Mouse (Mus musculus): ENCODE measurements at regions not wholly inside any gene's neighbourhood (a gene's known extent, or its start where the extent isn't known, plus 50 kb on each side); places are given as distances from the start of the nearest gene placed in this dataset.

- no peak for DNase-seq (ENCODE audit: low read depth, low spot score)
Observed at GRCm38 (mm10) chr1:30362072-30362769, 511.5 kb downstream of the Phf3 start.

GRCm38 (mm10) chr1:30320657-30321262 lies 553.0 kb downstream of the Phf3 start:
- no peak for DNase-seq (ENCODE audit: low read depth, low spot score)

DNA sequence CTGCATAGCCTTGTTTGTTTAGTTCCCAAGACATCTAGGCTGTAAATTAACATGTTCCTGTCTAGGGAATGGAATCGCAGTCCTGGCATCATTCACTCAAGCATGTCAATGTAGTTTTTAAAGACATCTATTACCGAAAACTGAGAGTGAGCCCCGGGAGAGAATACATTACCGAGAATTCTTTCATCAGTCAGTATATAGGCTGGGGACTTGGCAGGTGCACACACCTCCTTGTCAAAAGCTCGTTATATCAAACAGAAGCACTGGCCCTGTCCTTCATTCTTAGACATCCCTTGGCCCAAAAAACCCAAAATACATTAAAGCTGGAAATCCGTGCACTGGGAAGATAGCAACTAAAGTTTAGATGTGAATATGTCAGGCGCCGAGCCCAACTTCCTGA lies 555.5 kb downstream of the Phf3 start:
- DNase-seq (ENCODE audit: low read depth, low spot score), result no peak

GRCm38 (mm10) chr1:30289073-30289472 lies 584.6 kb downstream of the Phf3 start:
- DNase-seq (ENCODE audit: low read depth, low spot score), result no peak

DNA sequence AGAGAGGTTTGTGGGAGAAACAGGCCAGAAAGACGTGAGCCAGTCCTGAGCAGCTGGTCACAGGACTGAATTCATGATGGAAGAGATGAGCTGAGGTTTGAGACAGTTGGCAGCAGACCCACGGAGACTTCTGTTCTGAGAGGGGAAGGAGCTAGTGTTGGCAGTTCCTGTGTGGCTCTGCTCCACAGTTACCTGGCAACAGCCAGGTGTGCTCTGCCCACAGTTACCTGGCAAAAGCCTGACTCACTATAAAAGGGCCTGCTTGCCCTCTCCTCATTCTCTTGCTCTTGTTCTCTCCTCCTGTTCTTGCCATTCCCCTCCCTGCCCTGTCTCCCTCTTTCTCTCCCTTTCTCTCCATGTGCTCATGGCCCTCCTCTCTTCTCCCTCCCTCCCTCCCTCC lies 611.3 kb downstream of the Phf3 start:
- DNase-seq (ENCODE audit: low read depth, low spot score), result no peak

DNA sequence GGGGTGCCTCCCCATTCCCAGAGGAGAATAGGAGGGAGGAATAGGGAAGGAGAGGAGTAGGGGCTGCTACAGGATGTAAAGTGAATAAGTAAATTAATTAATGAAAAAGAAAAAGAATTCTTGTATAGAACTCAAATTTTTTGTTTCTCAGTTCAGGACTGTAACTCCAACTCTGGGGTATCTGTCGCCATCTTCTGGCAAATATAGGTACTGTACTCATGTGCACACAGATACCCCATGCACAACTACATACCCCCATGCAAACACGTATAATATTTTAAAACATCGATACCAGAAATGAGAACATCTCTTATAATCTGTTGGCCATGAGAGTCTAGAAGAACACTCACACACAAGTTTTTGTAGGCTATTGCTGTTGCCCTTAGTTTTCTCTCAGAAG lies 614.2 kb downstream of the Phf3 start:
- peak; percentile 36 for DNase-seq (ENCODE audit: low read depth, low spot score)

- no peak for DNase-seq (ENCODE audit: low read depth, low spot score)
Observed at GRCm38 (mm10) chr1:30216764-30217348, 656.9 kb downstream of the Phf3 start.

DNA sequence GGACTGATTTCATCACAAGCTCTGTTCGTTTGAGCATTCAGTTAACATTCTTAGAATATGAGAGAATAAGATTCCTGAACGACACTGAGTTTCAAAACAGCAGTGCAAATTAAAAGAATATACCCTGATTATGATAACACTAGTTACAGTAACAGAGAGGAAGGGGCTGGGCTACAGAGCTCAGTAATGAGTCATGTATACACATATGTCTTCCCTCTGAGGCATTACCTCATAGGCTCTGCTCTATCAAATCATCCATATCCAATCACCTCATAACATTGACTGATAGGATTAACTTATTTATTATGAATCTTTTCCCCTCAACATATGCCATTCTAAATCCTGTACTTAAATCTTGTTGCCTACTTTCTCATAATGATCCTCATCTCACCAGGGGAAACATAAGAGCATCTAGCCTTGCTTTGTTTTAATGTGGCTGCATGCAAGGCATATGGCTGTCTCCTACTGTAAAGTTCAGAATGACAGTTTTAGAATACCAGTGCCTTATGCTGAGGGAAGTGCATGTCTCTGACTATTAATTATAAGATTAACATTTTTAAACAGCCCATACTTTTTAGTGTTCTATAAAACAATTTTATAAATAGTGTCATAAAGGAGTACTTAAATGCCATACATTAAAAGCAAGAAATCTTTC lies 669.0 kb downstream of the Phf3 start:
- DNase-seq (ENCODE audit: low read depth, low spot score), result no peak

DNA sequence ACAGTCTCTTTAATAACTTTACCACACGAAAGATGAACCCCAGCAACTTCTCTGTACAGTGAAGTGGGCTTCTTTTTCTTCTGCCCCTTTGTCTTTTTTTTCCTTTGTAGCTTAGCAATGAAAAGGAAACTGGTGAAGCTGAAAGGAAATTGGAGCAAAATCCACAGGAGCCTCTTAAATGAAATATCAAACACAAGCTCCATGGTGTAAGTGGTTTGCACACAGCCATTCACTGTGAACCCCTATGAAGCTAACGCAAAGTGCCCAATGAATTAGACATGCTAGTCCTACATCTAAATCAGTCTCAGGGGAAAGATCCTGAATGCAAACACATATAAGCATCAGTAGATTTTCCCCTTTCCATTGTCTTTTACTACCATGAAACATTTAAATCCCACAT lies 697.5 kb downstream of the Phf3 start:
- no peak for DNase-seq (ENCODE audit: low read depth, low spot score)

GRCm38 (mm10) chr1:30144997-30145396 lies 728.7 kb downstream of the Phf3 start:
- peak; percentile 16 for DNase-seq (ENCODE audit: low read depth, low spot score)

- no peak for DNase-seq (ENCODE audit: low read depth, low spot score)
Observed at GRCm38 (mm10) chr1:30114186-30114585, 759.5 kb downstream of the Phf3 start.

Data from ZHBTc4 (cell line).